Mouse (Mus musculus) lung, adult 18-20 months (tissue): ENCODE measurements around the gene Plxnb2.
A peak's percentile ranks its signal among the peaks of the same experiment; 100 is the strongest.

Experiments used
- DNase-seq, 2 experiments: peaks; one replicate each; pipeline ENCODE4 v3.0.0; 2022; ENCODE audit warnings: mixed read lengths in 2 of 2

Plxnb2 gene

GRCm38 (mm10) chr15:89125351-89125750, 55.2 kb downstream of the Plxnb2 start:
- DNase-seq, result no peak

GRCm38 (mm10) chr15:89124312-89124711, 56.3 kb downstream of the Plxnb2 start:
- no peak for DNase-seq

GRCm38 (mm10) chr15:89123595-89123994, 57.0 kb downstream of the Plxnb2 start:
- no peak for DNase-seq

GRCm38 (mm10) chr15:89122649-89123366, 57.8 kb downstream of the Plxnb2 start, which contains the start of gene Tubgcp6:
Gene Tubgcp6, minus strand, starts transcription at chr15:89123112.
- DNase-seq, result peak; percentile 94 to 95

- no peak for DNase-seq
Observed at GRCm38 (mm10) chr15:89118007-89118406, 62.6 kb downstream of the Plxnb2 start.

GRCm38 (mm10) chr15:89110147-89110546, 70.4 kb downstream of the Plxnb2 start:
- no peak for DNase-seq

GRCm38 (mm10) chr15:89106976-89107375, 73.6 kb downstream of the Plxnb2 start:
- no peak for DNase-seq

- DNase-seq, result no peak
Observed at GRCm38 (mm10) chr15:89106073-89106472, 74.5 kb downstream of the Plxnb2 start.
